Mouse (Mus musculus) common myeloid progenitor, adult 5-6 weeks (primary cell): ENCODE data around the gene Camp. TPM values are rescaled to one million over a fixed set of nuclear protein-coding genes. Genes with fewer than 3 reads are reported as not detected.

Experiments
- ATAC-seq: replicated peaks from 2 replicates; pipeline ENCODE4 v1.8.0; 2016; ENCODE audit warnings: low read depth, mild to moderate bottlenecking, moderate TSS enrichment, inconsistent platforms; ENCODE audit not compliant: poor library complexity, severe bottlenecking
- total RNA-seq: library from RNA; stranded (forward); fragments of 200-1000, 187-1606 nt; gene quantifications from 2 replicates; pipeline ENCODE4 v1.2.3, GENCODE M21; 2017

Gene Camp
- 47.0 and 48.3 TPM in 2 replicates for total RNA-seq

DNA sequence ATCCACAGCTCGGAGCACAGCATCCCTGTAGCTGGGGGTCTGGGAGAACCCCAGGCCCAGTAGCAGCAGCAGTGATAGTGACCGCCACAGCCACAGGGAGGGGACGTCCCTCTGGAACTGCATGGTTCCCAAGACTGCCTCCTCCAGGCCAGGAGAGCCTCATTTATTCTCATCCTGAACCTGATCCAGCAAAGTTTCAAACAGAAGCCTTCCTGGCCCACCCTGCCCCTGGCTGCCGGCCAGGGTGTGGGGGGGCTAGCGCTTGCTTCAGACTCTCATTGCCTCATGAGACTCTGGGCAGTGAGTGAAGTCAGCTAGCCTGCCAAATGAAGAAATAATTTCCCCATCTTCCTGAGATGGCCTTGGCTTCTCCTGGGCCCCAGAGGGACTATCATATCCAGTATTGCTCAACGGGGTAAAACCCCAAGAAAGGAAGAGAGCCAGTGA, at the start of gene Camp:
Gene Camp, minus strand, starts transcription at position 306 of the 447 bp plus-strand sequence.
- ATAC-seq = peak; percentile 66

DNA sequence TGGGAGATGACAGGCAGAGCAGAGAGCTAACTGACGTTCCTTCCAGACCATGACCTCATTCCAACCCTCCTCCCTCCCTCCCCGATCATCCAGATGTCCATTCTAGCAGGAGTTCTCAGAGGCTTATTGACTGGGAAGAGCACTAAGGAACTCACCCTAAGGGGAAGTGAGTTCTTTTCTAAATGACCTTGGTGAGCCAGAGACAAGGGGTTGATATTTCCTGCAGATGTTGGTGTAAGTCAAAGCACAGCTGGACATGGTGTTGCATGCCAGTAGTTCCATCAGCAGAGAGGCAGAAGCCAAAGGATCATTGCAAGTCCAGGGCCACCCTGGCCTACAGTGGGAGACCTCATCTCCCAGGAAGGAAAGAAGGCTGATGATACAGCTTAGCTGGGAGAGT, 48.6 kb upstream of the Camp start:
- no peak for ATAC-seq

DNA sequence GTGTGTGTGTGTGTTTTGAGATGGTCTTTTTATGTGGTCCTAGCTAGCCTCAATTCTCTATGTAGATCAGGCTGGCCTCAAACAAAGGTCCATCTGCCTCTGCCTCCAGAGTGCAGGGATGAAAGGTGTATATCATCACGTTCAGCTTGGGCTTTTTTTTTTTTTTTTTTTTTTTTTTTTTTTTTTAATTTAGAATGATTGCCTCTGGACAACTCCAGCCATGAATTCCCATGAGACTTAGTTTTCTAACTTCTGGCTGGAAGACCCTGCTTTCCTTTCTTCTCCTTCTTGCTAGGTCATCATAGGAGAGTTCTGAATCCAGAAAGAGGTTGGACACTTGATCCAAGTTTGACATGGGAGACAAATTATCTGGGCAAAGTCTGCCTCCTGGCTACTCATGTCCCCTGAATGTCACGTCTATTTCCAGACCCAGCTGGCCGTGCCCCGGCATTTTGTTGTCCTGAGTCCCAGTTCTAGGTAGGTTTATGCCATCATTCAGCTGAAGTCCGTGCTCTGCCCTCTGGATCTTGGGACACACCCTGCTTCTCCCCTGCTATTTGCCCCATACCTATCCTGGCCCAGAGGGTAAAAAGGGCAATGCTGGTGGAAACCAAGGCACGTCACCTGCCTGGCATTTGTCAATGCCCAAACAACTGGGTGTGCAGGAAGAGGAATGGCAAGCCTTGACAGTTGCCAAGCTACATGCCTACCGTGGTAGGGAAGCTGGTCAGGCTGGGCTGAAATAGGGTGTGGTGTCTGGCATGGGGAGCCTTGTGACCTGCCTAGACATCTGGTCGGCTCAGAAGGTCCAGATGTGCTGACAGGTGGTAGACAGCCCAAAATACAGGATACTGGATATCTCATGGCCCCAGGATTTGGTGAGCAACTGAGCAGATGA, 47.1 kb upstream of the Camp start:
- ATAC-seq = no peak

DNA sequence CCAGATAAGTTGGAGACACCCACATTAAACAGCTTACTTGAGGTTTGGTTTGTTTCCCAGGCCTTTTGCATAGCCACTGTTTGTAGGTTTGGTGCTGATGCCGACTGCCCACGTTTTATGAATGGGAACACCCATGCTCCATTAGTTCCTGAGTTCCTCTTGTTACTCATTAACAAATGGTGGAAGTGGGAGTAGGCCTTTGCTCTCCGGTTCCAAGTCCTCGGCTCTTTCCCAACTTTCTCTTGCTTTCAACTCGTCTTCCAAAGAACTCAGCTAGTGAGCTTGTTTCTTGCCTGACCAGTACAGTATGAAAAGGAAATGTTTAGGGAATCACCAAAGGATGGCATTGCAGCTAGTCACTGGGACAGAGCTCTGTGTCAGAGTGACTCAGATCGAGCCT, 46.2 kb upstream of the Camp start:
- ATAC-seq = no peak

DNA sequence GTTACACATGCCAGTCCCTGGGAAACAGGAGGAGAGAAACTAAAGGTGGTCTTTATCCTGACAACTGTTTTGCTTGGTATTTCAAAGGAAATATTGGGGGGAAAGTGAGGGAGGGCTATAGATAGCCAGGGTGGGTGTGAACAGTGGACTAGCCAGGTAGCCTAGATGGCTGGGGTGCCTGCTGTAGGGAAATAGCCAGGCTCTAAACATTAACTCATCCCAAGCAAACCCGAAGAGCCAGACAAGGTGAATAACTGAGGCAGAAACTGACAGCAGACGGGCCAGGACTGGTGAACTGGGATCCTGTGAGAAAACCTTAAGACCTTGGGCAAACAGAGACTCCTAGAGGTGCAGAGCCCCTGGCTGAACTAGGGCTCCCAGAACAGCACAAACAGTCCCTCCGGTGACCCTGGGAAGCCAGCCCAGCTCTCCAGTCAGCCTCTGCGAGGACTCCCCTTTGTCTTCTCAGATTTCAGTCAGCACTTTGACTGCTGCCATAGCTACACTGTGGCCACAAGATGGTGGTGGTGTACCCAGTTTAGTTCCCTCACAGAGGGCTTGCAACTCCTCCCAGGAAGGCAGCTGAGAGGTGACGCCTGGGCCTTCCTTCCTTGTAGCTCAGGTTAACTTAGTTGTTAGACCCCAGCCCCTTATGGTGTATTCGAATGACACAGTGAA, 45.1 kb upstream of the Camp start:
- peak; percentile 85 for ATAC-seq

DNA sequence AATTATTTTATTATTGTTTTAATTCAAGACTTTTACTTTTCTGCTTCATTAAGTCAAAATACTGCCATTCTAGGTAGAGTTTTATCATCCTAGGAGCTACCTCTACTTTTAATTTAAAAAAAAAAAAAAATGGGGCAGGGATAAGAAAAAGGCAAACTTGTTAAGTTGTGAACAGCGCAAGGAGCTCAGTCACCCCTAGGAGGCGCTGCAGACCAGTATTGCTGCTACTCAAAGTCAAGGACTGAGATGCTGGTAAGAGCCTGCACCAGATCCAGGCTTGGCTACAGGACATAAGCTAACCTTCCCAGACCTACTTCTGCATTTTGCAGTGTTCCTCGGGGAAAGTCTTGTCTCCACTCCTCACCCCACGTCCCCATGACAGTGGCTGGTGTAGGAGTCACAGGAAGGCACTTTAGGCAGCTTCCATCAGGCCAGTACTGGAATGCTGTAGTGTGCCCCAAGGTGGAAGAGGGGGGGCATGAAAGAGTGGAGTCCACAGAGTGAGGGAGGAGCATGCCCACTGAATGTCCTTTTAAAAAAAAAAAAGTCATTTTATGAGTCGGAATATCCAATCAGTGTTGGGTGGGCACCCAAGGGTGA, 43.3 kb upstream of the Camp start:
- peak; percentile 65 for ATAC-seq

DNA sequence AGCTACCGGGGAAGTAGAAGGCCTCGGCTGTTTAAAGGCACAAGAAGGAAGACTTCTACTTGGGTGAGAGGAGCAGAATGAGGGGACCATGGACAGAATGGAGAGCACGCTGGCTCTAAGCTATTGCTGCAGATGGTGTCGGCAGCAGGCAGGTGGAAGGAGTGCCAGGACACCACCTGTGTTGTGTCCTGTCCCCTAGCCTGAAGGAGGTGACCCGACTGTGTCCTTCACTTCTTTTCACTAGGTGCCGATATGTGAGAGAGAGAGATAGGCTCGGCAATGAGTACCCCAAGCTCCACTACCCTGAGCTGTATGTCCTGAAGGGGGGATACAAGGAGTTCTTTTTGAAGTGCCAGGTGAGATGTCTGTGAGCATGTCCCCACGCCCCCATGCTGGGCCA, 42.1 kb upstream of the Camp start:
- ATAC-seq = no peak

DNA sequence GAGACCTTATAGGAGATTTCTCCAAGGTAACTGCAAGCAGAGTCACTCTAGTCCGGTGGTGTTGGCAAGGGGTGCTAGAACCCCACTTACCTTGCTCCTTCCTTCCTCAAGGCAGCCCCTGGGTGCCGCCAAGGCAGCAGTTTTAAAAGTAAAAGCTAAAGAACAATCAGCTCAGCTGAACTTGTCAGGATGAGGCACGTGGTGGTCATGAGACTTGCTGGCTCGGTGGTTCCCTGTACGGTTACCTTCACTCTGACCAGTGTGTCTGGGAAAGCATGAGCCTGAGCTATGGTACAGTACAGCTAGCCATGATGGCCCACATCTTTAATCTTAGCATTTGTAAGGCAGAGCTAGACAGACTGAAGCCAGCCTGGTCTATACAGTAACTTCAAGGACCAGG, 37.9 kb upstream of the Camp start:
- no peak for ATAC-seq

DNA sequence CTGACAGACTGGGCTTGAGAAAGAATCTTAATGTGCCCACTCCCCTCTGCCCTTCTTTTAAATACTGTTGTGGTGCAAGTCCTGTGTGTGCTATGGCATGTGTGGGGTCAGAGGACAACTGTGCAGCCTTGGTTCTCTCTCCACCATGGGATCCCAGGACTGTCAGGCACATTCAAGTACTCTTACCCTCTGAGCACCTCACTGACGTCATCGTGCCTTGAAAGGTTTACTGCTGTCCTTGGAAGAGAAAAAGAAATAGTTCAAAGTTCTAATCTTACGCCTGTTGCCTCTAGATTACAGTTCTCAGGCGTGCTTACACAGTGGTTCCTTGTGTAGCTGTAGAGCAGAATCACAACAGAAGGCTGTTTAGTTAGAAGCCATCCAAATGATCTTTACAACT, 36.8 kb upstream of the Camp start:
- ATAC-seq = no peak

DNA sequence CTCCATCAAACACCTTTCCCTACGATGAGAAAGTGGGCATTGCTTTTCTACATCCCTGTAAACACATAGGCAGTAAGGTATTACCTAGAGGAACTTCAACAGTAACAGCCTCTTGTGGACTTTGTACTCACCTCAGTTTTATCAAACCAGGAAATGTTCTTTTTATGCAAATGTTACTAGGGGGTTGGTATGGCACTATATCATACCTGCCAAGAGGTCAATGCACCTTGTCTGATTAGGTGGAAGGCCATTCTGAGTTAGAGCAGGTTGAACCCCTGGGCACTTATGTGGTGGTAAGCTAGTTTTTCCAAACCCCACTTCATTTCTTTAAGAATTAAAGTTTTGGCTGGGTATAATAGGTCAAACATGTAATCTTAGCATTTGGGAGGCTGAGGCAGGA, 29.9 kb upstream of the Camp start:
- ATAC-seq = no peak

DNA sequence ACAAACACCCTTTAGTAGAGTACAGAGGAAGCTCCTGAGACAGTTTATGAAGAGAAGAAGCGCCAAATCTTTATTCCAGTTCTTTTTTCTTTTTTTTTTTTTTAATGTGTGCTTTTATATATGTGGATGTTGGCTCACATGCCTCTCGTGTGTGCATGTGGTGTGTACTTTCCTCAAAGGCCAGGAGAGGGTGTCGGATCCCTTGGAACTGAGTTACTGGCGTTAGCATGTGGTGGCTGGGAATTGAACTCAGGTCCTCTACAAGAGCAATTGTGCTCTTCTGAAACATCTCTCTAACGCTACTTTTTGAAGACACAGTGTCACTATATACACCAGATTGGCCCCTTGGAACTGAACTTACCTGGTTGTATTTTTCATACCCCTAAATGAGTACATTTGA, 28.2 kb upstream of the Camp start:
- no peak for ATAC-seq

DNA sequence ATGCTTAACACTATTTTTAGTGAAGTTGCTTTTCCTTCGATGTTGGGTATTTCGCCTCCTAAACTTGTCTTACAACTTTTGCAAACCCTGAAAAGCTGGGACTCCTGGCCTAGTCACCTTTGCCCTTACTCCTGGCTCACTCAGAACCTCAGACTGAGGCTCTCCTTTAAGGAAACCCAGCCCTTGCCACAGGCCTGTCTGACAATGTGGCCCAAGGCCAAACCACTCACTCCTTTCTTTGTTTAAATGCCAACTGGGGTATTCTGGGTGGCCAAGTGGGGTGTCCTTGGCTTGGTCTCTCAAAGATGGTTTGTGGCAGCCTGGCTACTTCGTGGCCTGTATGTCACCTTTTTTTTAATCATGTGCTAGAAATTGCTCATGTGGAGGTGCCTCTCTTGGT, 27.3 kb upstream of the Camp start:
- no peak for ATAC-seq

DNA sequence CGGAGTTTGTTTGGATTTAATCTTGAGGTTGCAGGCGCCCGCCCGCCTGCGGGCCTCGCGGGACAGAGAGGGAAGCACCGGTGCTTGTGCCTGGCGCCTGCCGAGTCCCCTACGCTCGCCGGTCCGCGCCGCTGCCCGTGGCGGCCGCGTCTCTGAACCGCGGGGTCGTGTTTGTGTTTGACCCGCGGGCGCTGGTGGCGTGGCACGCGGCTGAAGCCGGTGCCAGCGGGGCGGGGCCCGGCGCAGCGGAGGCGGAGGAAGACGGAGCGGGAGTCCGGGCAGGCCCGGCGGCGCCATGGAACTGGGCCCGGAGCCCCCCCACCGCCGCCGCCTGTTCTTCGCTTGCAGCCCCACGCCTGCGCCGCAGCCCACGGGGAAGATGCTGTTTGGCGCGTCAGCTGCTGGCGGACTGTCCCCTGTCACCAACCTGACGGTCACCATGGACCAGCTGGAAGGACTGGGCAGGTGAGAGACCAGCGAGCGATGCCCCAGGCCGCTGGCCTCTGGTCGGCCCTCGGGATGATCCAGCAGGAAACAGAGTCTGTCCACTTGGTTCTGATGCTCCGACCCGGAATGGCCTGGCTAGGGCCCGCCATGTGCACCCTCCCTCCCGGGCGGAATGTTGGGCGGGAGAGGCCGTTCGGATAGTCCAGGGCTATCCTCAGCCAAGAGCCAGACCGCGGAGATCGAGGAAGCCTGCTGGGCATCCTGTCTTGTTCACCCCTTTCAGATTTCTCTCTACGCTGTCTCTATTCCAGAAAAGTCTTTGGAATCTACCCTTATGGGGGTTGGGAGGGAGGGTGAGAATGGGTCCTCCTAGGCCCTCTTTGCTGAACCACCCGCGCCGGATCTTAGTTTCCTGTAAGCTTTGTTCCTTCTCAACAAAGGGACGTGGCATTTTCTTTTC, 26.5 kb upstream of the Camp start:
- 0 out of 2 replicates have a peak, but pooled peaks have one; percentile 3 for ATAC-seq

DNA sequence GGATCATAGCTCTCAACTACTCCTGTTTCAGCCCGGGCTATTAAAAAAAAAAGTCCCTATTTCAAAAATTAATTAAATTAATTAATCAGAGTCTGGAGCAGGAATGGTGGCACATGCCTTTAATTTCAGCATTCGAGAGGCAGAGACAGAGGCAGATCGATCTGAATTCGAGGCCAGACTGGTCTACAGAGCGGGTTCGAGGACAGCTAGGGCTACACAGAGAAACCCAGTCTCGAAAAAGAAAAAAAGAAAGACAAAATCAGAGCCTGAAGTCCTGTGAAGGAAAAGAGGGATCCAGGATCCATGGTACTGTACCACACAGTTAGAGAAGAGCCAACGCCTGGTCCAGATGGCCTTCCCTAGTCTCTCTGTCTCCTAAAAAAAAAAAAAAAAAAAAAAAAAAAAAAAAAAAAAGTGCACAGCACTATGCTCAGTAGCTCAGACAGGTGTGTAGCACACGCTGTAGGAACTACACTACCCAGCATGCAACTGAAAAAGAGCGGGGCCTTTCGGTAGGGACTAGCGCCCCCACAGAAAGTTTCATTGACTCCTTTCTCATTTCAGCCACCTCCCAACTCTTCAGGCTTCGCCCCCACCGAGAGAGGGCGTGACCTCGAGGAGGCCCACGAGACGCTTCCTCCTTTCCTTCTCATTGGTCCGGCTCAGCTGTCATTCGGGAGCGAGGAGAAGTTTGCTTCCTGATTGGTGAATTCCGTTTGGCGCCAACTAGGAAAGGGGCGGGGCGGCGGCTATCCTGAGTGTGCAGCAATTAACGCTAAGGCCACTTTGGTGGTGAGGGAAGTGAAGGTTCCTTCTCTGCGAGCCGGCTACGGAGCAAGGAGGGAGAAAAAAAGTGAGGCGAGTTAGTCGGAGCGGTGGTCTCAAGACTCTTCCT, 25.6 kb upstream of the Camp start, which contains the start of gene Cdc25a:
Gene Cdc25a, plus strand, starts transcription at position 783 of the 895 bp plus-strand sequence.
- peak; percentile 97 for ATAC-seq

DNA sequence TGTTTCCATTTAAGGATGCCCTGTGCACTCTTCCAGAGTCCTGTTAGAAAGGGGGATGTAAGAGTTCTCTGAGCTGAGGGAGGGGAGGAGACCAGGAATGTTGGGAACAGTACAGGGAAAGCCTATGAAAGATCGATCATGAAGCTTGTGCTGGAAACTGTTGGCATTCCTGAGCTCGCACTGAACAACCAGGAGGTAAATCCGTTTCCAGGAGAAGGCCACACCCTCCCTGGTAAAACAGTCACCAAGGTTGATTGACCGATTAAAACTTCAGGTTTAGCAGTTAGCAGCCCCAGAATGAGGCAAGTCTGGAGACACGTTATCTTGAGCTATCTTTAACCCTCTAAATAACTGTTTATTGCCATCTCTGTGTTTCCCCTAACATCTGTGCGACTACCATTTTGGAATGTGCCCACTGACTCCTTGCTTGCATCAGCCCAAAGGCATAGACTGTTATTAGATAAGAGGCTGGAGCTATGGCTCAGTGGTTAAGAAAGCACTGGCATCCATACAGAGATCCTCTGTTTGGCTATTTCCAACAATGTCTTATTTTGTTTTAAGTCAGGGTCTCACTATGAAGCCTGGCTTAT, 21.7 kb upstream of the Camp start:
- ATAC-seq = no peak

DNA sequence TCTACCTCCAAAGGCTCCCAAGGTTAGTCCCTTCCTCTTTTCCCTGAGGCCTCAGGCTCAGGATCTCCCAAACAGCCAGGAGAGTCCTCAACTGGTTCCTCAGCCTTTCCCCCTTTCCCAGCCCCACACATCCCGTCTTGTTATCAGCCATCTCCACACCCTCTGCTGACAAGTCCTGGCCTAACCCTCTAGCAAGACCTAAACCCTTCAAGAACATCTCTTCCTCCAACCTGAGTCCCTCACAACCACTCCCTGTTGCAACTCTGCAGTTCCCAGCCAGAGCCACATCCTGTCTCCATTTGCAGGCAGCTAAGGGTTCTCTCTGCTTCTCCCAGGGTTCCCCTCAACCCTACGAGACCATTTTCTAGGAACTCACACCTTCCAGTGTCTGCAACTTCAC, 16.8 kb upstream of the Camp start:
- ATAC-seq = no peak

DNA sequence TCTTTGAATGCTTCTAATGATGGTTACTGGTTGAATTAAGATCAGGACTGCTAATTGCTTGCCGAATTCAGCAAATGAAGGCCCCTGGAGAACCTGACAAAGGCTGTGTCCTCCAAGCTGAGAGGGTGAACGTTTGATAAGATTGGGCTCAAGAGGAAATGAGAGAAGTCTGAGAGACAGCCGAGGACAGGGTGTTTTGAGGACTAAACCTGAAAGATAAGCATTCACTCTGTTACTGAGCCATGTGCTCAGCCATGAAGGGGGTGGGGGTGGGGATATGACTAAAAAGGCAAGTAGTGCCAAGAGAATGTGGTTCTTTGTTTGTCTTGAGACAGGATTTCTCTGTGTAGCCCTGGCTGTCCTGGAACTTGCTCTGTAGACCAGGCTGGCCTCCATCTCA, 13.7 kb upstream of the Camp start:
- peak; percentile 73 for ATAC-seq

DNA sequence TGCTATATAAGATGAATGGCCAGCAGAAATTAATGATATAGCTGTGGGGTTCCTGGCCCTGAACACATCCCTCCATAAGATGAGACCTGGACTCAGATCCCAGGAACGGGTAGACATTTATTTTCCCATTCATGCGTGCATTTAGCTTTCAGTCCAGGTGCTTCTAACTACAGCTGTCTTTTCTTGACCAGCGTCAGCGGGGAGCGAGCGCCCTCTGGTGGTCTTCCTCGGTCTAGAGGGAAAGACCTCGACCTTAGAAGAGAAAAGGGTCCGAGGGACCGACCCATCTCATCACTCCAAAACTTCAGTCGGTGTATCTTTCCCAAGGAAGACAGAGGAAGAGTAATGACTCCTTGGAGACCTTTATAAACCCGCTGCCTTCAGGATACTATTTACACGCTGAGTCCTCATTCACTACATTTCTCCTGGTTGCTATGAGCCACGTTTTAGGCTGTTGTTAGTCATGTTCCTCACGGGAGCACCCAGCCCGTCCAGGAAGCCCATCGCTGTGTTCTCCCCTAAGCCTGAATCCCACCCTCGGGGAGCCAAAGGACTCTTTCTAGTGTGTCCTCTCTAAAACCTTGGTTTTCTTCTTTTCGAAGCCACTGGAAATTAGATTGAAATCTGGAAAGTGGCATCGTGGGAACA, 13.1 kb upstream of the Camp start:
- ATAC-seq = peak; percentile 77
